Mouse (Mus musculus) embryo, embryonic 10.5 days (tissue): ENCODE measurements around the gene Ddx41.
"Not testable (repeated sequence)": the region's sequence is repeated elsewhere in the genome, so short reads cannot be mapped to it uniquely, and the experiment has no call there.

ENCODE experiments used
- DNase-seq: peaks from one replicate; pipeline ENCODE4 v3.0.0-alpha.2; 2015; ENCODE audit warnings: low spot score

Gene Ddx41

DNA sequence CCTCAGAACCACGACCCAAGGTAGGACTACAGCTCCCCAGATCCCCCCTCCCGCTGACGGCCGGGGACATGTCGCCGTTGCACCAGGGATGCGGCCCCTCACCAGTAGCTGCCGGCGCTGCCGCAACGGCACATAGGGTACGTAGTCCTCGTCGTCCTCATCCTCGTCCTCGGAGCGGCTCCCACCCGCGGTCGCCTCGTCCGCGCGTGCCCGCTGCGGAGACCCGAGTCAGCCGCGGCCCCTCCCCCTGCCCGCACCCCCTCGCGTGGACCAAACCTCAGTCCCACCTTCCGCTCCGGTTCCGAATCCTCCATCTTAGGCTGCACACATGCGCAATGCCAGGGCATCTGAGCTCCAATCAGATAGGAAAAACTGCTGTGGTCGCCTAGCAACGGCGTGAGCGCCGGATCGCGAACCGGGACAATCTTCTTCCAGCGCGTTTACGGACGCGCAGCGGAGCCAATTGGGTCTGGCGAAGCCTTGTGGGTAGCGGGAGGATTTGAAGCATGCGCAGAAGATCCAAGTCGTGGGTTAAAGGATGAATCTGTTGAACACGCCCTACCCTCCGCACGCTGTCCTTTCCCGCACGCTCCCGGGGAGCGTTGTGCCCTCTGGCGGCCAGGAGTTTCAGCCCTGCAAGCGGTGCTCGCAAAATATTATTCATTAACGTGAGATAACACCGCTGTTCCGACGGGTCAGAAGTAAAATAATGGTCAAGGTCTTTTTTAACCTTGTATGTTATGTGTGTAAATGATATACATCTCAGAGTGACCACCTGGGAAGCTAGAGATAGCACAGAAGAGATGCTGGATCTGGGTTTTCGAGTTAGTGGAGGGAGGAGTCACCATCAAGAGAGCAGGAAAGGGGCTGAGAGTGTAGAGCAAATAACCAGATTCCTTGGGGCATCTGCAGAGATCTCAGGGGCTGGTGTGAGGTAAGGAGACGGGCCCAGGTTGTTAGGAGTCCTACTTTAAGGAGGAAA is at the start of gene Ddx41:
Gene Ddx41 (minus strand): TSS at position 465 of the 982 bp plus-strand sequence.
- peak; percentile 99 for DNase-seq

DNA sequence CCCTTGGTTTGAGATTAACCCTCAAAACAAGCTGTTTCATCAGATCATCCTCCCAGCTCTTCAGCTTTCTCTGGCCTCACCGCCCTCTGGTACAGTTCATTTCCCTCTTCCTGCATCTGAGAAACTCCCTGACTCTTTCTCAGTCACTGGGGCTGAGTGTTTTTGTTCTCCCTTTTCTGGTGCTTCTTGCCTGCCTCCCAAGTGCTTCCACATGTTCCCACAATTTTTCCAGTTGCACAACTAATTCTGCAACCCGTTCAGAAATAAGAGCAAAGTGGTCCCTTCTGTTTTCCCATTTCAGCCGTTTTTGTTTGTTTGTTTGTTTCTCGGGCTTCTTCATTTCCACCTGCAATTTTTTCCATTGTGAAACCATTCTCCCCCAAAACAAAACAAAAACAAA is 41.6 kb upstream of the Ddx41 start:
- no peak for DNase-seq

DNA sequence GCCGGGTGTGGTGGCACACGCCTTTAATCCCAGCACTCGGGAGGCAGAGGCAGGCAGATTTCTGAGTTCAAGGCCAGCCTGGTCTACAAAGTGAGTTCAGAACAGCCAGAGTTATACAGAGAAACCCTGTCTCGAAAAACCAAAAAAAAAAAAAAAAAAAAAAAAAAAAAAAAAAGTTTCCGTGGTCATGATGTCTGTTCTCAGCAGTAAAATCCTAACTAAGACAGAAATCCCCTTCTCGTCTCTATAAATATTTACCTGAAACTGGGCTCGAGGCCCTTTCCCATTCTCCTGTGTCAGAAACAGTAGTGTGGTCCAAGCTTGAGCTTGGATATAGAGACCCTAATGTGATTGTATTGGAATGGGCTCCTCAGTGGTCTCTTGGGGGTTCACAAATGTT is 40.4 kb upstream of the Ddx41 start:
- DNase-seq: not testable (repeated sequence)

DNA sequence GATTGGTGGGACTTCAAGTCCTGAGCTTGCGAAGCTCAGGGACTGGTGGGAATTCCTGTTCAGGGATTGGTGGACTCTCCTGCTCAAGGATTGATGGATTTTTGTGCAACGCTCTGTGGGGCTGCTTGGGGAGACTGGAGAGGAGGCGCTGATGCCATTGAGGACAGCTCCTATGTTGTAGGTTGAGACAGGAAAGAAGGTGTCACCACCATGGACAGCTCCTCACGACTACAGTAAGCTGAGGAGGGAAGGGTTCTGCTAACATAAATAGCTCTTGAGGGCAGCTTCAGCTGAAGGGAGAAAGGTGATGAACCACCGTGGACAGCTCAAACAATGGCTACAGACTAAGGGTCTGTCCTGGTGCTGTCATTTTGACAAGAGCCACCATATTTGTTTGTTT is 39.5 kb upstream of the Ddx41 start:
- no peak for DNase-seq

DNA sequence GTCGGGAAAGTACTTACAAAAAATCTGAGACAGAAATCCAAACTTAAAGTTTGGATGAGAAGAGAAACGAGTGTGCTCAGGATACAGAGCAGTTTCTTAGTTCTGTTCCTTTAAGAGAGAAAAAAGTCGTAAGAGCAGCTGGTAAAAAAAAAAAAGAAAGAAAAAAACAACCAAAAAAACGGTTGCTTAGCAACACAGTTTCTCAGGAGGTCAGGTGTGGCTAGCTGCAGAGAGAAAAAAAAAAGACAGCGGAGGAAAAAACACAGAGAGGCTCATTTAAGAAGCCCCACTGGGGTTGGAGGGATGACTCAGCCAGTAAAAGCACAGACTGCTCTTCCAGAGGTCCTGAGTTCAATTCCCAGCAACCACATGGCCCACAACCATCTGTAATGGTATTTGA is 37.9 kb upstream of the Ddx41 start:
- no peak for DNase-seq

DNA sequence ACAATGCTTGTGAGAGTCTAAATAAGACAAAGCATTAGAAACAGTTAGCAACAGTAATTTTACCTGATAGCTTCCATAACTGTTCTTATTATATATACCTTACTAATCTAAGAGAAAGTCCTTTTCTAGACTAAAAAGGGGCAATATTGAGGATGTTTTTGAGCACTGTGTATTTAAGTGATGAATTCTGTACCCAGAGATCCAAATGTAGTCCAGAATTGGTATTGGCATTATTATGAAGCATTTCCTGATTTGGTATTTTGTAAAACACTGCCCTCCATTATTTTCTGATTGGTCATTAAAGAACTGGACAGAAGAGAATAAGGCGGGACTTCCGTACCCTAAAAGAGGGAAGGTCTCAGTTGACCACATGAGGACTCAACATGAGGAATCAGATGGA is 37.0 kb upstream of the Ddx41 start, which contains the start of gene Tmed9:
Gene Tmed9 (plus strand): TSS at position 301 of the 400 bp plus-strand sequence.
- no peak for DNase-seq

DNA sequence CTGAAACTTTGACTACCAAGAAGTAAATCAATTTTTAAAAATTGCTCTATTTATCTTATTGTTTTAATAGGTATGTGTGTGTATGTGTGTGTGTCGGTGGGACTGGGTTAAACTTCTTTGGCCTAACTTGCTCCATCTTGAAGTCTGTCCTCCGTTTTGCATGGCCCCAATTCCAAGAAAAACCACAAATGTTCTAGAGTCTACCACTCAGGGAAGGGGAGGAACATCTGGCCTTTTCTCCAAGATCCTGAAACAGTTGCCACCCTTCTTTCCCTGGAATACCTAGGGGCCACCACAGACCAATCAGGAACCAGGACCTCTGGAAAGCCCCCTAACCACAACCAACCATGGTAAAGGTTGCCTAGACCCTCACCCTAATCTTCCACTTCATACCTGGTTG is 35.5 kb upstream of the Ddx41 start:
- DNase-seq: no peak

DNA sequence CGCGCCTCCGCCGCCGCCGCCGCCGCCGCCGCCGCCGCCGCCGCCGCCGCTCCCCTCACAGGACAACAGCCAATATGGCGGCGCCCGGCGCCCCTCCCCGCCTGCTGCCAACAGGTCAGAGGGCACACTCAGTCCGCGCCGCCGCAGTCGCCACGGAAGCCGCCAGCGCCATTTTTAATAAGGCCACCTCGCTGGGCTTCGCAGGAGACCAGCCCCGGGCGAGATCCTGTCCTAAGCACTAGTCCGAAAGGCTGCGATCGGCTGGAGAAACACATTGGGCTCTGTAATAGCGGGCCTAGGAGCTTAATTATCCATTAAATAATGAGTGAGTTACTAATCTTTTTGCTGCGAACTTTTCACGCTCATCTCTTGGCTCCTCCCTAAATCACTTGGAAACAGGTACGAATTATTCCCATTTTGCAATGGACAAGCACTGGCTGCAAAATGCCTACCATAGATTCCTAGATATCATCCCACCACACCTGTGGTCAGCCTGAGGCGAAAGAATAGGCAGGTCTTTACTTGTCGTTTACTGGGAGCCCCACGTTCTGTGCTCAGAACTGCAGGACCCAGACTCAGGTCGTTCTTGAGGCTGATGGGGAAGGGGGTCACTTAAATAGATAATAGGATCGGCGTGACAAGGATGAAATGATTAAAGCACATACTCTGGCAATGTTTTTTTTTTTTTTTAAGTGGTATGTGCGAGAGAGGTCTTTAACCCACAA is 34.7 kb upstream of the Ddx41 start, which contains the start of gene Fam193b:
Gene Fam193b (minus strand): TSS at position 94 of the 725 bp plus-strand sequence.
- DNase-seq: peak; percentile 95

DNA sequence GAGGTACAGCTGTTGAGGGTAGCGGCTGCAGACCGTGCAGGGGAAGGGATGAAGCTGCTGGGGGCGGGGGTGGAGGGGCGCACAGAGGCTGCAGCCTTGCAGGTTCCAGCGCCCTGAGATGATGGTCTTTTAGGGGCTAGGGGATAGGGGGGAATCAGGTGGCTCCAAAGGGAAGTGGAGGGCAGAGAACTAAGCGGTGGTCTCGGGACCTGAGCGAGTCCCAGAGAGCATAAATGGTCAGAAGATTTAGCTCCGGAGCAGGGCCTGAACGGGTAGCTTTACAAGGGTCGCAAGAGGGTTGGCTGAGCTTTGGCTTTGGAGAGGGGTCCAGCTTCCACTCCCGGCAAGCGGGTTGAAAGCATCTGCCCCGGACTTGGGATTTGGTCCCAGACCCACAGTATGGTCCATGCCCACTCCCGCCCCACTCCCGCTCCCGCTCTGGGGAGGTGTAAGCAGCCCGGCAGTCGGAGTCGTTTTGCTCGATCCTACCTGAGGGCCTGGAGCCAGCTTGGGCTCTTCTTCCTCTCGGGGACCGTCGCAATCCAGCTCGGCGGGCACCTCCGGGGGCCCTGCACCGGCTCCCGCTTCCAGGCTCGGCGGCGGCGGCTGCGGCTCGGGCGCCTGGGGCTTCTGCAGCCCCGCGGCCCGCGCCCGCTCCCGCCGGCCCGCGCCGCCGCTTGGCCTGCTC is 34.0 kb upstream of the Ddx41 start:
- peak; percentile 45 for DNase-seq

DNA sequence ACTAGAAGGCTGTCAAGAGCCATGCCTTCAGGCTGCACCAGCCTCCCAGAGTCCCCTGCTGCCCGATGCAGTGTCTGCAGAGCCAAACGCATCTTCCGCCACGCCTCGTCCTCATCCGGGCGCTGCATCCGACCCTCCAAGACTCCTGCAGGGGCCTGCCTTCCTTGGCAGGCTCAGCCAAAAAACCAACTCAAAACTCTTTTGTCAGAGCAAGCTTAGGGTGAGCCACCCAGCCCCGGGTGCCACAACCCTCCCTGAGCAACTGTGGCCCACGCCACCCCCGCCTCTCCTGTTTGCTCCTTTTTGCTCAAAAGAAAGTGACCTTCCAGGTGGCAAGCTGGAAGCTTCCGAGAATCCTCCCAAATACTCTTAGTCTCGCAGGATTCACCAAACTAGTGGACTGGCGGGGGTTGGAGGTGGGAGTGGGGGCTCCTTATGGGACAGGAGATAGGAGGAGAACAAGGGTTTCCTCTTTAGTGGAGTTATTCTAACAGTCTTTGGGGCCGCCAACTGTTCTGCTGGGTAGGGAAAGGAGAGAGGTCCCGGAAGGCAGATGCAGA is 33.3 kb upstream of the Ddx41 start:
- DNase-seq: peak; percentile 44

DNA sequence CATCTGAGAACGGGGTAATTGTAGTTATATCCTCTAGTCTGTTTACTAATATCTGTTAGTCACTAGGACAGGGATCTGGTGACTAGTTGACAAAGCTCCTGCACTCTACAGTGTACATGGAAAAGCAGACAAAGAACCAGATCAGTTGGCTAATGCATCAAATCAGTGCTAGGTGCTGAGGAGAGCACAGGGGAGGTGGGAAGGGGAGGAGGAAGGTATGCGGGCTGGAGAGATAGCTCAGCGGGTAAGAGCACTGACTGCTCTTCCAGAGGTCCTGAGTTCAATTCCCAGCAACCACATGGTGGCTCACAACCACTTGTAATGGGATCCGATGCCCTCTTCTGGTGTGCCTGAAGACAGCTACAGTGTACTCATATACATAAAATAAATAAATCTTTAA is 32.1 kb upstream of the Ddx41 start:
- DNase-seq: not testable (repeated sequence)

DNA sequence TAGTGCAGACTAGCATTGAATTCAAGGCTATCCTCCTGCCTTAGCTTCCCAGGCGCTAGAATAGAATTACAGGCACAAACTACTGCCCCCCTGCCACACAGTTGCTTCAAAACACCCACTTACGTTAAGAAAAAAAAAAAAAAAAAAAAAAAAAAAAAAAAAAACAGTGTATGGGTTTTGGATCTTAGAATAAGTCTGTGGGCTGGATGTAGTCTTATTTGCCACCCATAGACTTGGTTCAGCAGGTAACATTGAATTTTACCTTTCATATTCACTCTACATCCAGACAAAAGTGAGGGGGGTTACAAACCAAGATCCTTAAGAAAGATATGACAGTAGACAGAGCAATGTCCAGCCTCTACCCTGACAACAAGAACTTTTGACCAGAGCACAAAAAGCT is 31.5 kb upstream of the Ddx41 start:
- DNase-seq: no peak

DNA sequence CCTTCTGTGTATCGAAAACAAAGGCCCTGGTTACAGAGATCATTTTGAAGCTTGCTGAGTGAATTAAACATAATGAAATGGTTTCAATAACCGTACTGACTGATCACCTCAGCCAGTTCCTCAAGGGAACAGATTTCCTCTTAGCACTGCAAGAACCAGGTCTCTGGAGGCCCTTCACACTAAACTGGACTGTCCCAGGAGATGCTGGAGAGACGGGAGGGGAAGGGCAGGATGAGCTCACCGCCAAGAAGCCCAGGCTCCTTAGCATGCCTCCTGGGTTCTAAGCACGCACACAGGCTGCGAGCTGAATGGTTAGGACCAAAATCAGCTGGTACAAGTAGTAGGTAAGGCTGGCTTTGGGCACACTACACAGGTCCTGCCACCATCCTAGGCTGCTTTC is 30.5 kb upstream of the Ddx41 start:
- no peak for DNase-seq

DNA sequence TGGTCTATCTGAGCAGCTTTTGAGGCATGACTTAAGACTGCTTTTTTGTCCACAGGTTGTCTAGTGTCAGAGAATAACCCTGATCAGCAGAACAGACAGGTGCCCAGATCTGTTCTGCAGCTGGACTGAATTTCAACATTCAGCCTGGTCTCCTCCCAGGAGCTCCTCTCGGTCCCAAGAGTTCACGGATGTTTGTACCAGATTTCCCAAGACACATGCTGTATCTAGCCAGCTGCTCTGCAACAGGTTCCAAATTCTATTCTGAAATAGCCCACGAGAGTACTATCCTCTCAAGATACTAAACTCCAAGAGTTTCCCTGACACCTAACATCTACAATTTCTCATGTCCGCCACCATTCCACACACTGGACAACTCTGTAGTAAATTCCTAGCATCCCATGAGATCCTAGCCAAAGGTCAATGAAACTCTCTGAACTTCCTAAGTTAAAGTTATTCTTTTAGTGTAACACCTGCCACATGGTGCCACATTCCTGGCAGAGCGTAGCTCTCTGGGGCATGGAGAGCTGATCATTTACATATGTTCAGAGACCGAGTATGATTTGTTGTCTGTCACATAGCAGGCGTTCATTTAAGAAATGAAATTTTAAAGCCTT is 26.9 kb upstream of the Ddx41 start:
- DNase-seq: no peak

DNA sequence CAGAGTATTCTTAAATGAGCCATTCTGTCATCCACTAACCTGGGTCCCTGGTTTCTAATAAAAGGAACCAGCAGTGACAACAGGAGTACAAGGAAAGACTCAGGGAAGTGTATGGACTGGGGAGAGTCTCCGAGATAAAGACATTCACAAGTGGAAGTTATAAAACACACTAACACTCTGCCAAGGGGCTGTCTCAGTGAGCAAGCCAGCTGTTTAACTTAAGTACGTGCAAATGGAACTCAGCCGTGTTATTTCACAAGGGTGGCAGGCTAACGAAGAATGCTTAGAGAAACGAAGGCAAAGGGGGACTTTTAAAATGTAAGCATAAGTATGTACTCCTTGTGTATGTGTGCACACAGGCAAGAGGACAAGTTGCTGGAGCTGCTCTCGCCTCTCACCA is 21.0 kb upstream of the Ddx41 start:
- DNase-seq: no peak

DNA sequence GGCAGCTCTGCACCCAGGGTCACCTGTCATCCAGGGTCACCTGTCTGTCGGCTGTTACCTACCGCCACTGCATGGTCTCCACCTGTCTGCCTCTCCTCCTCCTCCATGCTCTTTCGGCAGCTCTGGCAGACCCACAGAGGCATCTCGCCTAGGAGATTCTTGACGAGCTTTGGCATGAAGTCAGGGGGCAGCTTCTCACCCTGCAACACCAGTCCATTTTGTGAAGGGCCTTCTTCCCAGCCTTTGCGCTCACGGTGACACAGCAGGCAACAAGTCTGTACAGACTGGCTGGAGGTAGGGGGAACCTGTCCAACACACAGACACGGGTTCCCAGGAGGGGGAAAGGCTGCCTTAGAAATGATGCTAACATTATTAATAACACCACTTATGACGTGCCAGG is 19.5 kb upstream of the Ddx41 start:
- DNase-seq: no peak

DNA sequence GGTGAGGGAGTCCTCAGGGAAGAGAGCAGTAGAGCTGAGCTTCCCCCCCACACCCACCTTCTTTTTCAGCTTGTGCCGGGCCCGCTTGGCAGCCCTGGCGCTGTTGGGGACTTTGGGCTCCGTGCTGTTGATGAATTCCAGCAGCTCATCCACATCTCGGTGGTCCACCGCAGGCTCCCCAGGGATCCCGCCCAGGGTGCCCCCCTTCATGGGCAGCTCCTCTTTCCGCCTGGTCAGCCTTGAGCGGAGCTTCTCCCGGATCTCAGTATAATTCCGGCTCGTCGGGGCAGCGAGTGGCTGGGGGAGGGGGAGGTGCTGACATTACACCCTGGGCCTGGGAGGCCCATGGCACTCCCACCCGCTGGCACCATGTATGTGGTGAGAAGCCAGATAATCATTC is 12.6 kb upstream of the Ddx41 start:
- no peak for DNase-seq

DNA sequence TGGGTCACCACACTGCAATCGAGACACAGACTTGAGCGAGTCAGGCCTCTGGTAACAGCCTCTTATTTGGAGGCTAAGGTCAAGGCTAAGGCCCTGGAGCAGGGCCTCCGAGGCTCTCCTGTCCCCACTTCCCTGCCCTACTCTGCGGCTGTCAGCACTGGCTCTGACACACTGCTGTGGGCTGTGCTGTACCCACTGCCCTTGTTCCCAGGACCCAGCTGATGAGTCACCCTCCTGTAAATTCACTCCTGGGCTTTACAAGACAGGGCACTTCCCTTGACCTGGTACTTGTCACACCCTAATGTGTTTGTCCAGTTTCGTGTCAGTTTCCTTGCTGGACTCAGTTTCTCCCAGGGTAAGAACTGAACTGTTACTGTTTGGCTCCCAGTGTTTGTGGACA is 12.0 kb upstream of the Ddx41 start:
- DNase-seq: no peak

DNA sequence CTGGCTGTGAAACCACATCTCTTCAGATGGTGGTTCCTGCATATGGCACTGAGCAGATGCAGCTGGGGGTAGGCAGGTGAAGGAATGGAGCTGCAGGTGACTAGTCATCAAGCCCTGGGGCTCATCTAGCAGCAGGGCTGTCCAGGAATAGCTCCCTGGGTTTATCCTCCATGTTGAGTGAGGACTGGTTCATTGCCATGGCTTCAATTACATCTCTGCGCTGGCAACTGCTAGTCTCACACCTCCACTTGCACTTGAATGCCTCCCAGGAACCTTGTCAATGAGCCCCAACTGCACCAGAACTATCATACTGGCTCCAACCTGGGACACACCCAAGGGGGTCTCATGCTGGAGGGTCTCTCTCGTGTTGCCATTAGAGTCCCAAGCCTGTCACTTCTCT is 11.5 kb upstream of the Ddx41 start:
- DNase-seq: no peak

DNA sequence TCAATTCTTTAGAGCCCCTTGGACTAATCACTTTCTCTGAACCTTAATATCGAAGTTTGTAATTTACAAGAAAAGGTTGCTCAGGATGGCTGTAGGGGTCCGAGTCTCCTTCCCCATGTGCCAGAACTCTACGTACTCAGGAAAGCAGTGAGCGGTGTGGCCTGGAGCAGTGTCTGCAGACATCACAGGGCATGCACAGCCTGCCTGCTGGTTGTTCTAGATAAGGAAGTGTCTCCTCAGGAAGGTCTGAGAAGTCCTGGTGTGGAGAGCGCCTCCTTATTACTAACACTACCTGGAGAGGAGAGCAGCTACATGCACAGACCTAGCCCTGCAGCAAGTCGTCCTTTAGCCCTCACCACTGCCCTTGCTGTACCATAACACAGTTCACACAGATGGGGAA is 8.3 kb upstream of the Ddx41 start:
- DNase-seq: no peak

DNA sequence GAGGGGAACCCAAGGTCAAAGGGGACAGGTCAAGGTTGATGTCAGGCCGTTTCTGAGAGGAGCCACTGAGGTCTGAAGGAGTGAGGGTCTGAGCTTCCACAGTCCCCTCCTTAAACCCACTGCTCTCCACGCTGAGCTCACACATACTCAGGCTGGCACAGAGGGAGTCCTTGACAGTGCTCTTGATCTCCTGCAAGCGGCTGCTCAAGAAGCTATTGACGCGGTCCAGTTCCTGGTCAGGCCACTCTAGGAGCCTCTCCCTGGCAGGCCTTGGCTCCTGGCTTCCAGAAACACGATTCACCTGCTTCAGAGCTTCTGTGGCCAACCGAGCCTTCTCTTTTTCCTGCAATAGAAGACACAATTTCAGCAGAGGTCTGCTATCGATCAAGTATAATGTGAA is 7.0 kb upstream of the Ddx41 start:
- DNase-seq: no peak

DNA sequence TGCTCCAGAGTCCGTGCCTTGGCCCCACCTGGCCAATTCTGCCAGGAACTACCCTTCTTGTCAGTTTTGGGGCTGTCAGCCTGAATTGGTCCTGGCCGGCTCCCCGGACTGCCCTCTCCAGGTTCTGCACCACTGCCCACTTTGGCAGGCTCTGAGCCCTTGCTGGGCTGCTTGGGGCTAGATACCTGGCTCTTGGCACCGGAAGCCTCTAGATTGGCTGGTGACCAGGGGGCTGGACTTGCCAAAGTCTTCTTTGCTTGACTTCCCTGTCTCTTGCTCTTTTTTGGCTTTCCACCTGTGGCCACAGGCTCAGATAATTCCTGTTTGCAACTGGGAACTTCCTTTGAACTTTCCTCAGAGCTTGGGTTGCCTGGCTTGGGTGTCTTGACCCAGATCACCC is 6.4 kb upstream of the Ddx41 start:
- no peak for DNase-seq
